Mouse (Mus musculus) ES-Bruce4 (cell line): Measurements from ENCODE around the gene Dner. TPM values are rescaled to one million over a fixed set of nuclear protein-coding genes. Genes with fewer than 3 reads are reported as not detected.

Source experiments
- H3K27ac ChIP-seq: 2 replicates; pipeline ENCODE4 v1.5.1; 2012; ENCODE audit warnings: low read length, inconsistent platforms; ENCODE audit not compliant: insufficient read depth
- H3K27me3 ChIP-seq: 2 replicates; pipeline ENCODE4 v1.6.1; 2012; ENCODE audit warnings: mild to moderate bottlenecking, low read length, inconsistent platforms; ENCODE audit not compliant: control insufficient read depth, poor library complexity, insufficient read depth, severe bottlenecking
- H3K36me3 ChIP-seq: 2 replicates; pipeline ENCODE4 v1.6.1; 2012; ENCODE audit warnings: inconsistent platforms, mild to moderate bottlenecking, low read length, moderate library complexity; ENCODE audit not compliant: control insufficient read depth, poor library complexity, insufficient read depth, severe bottlenecking
- H3K4me1 ChIP-seq: one replicate; pipeline ENCODE4 v1.8.1; 2011; ENCODE audit warnings: low read length; ENCODE audit not compliant: control insufficient read depth, insufficient read depth
- H3K4me3 ChIP-seq: 2 replicates; pipeline ENCODE4 v1.5.1; 2011; ENCODE audit warnings: low read depth, mild to moderate bottlenecking, low read length
- H3K9ac ChIP-seq: 2 replicates; pipeline ENCODE4 v1.6.1; 2012; ENCODE audit warnings: low read depth, mild to moderate bottlenecking, inconsistent platforms; ENCODE audit not compliant: poor library complexity, severe bottlenecking
- H3K9me3 ChIP-seq: replicated peaks from 2 replicates; pipeline ENCODE4 v1.6.1; 2012; ENCODE audit warnings: mild to moderate bottlenecking, low read length, inconsistent platforms; ENCODE audit not compliant: control insufficient read depth, poor library complexity, insufficient read depth, severe bottlenecking
- CTCF ChIP-seq: IDR thresholded peaks from one replicate; pipeline ENCODE4 v1.8.1; 2011; ENCODE audit warnings: low read depth, low read length
- EP300 ChIP-seq: IDR thresholded peaks from 2 replicates; pipeline ENCODE4 v1.6.1; 2011; ENCODE audit warnings: low read depth, low read length; ENCODE audit not compliant: insufficient read depth
- POLR2A ChIP-seq: IDR thresholded peaks from one replicate; pipeline ENCODE4 v1.8.1; 2011; ENCODE audit warnings: low read length; ENCODE audit not compliant: insufficient read depth
- polyA plus RNA-seq: library from polyadenylated mRNA; stranded (reverse); fragments of >200 nt; gene quantifications from 2 replicates; pipeline ENCODE4 v1.2.4, GENCODE M21; 2011; ENCODE audit warnings: low read depth; ENCODE audit not compliant: missing spikeins, insufficient read depth, insufficient read length

Gene Dner
- polyA plus RNA-seq, 1 experiment = 9.5 TPM

GRCm38 (mm10) chr1:84722841-84723240 lies 26.8 kb upstream of the Dner start:
- Histone ChIP-seq H3K4me1 (no peaks in the 10 kb centered on the region), H3K36me3 (peaks cover 36% of the 10 kb centered on the region), H3K27ac (no peak overlapping the region), H3K27me3 (no peaks in the 10 kb centered on the region), H3K9ac (no peak overlapping the region), H3K9me3 (no peaks in the 10 kb centered on the region), H3K4me3 (no peak overlapping the region)
- TF ChIP-seq CTCF = no peak
- TF ChIP-seq POLR2A = no peak
- no peak for TF ChIP-seq EP300

GRCm38 (mm10) chr1:84722371-84722770 lies 26.4 kb upstream of the Dner start:
- TF ChIP-seq EP300 (no peak), POLR2A (no peak), CTCF (no peak)
- Histone ChIP-seq H3K4me3 (no peak overlapping the region), H3K9ac (no peak overlapping the region), H3K4me1 (no peaks in the 10 kb centered on the region), H3K27ac (no peak overlapping the region), H3K27me3 (no peaks in the 10 kb centered on the region), H3K9me3 (no peaks in the 10 kb centered on the region), H3K36me3 (peaks cover 32% of the 10 kb centered on the region)

- Histone ChIP-seq H3K9ac (no peak overlapping the region), H3K4me1 (no peaks in the 10 kb centered on the region), H3K9me3 (no peaks in the 10 kb centered on the region), H3K36me3 (peaks cover 31% of the 10 kb centered on the region), H3K27ac (no peak overlapping the region), H3K4me3 (no peak overlapping the region), H3K27me3 (no peaks in the 10 kb centered on the region)
- TF ChIP-seq CTCF (no peak), POLR2A (no peak), EP300 (no peak)
Measured at GRCm38 (mm10) chr1:84721942-84722341, 25.9 kb upstream of the Dner start.

- H3K9ac ChIP-seq = 0 out of 2 replicates have a peak overlapping the region, but pooled peaks have one; percentile 23
- TF ChIP-seq CTCF (no peak), EP300 (no peak), POLR2A (no peak)
- no peaks in the 10 kb centered on the region for H3K36me3 ChIP-seq
- H3K27me3 ChIP-seq = peaks cover 1% of the 10 kb centered on the region; the same call in 1 of the 2 replicates
- no peak overlapping the region for H3K4me3 ChIP-seq
- no peaks in the 10 kb centered on the region for H3K9me3 ChIP-seq
- H3K4me1 ChIP-seq = no peaks in the 10 kb centered on the region
- no peak overlapping the region for H3K27ac ChIP-seq
Measured at GRCm38 (mm10) chr1:84709810-84710785, 14.1 kb upstream of the Dner start.

GRCm38 (mm10) chr1:84709406-84709805 lies 13.4 kb upstream of the Dner start:
- Histone ChIP-seq H3K27ac (no peak overlapping the region), H3K9ac (no peak overlapping the region), H3K9me3 (no peaks in the 10 kb centered on the region), H3K4me3 (no peak overlapping the region), H3K27me3 (peaks cover 1% of the 10 kb centered on the region; the same call in 1 of the 2 replicates), H3K36me3 (no peaks in the 10 kb centered on the region), H3K4me1 (no peaks in the 10 kb centered on the region)
- TF ChIP-seq POLR2A = no peak
- TF ChIP-seq EP300 = no peak

GRCm38 (mm10) chr1:84700254-84700653 lies 4.2 kb upstream of the Dner start:
- H3K36me3 ChIP-seq = no peaks in the 10 kb centered on the region
- H3K4me3 ChIP-seq = no peak overlapping the region
- no peaks in the 10 kb centered on the region for H3K27me3 ChIP-seq
- no peaks in the 10 kb centered on the region for H3K4me1 ChIP-seq
- H3K27ac ChIP-seq = no peak overlapping the region
- peaks cover 4% of the 10 kb centered on the region; the same call in 1 of the 2 replicates for H3K9me3 ChIP-seq
- TF ChIP-seq POLR2A (no peak), CTCF (no peak), EP300 (no peak)
- no peak overlapping the region for H3K9ac ChIP-seq
